14 mouse cellular contexts compared by ENCODE assay signal in genomic region chr8:104353186-104353585, GRCm38 (mm10). TPM values are rescaled to one million over a fixed set of nuclear protein-coding genes. Genes with fewer than 3 reads are reported as not detected.
DNase-seq lines count a peak whose midpoint lies in the region; ATAC-seq and TF ChIP-seq lines count a peak whose summit lies in the region.
"Had no signal": no experiment of that assay in that cellular context is flagged by ENCODE, and none has a peak within 500 bp of the region (broad histone marks: within the 10 kb centered on the region; RNA-seq: fewer than 3 reads in every experiment).

No protein-coding gene starts in this region.

- H3K36me3 ChIP-seq in hindbrain, postnatal 0 days (ENCODE audit: insufficient read depth, low read length): peaks cover 11% of the 10 kb centered on the region; the same call in 1 of the 2 replicates
- no peaks in the 10 kb centered on the region; the same call in none of the 2 replicates for H3K36me3 ChIP-seq in neural tube, embryonic 14.5 days (ENCODE audit: control insufficient read depth, insufficient read depth, low read length)

- WGBS in lung, adult 2 months: 61% methylated on average over 5 of the region's 5 CpGs
- WGBS in hindbrain, postnatal 0 days: 54% methylated on average over 5 of the region's 5 CpGs
- WGBS in neural tube, embryonic 14.5 days: 67% methylated on average over 5 of the region's 5 CpGs

- no peaks in the 10 kb centered on the region for H3K9me3 ChIP-seq in hindbrain, postnatal 0 days (ENCODE audit: low read length)
- H3K9me3 ChIP-seq in neural tube, embryonic 14.5 days (ENCODE audit: control insufficient read depth, low read length): no peaks in the 10 kb centered on the region
- H3K9me3 ChIP-seq: heart, embryonic 10.5 days had no signal

- peak; percentile 23 for DNase-seq in embryo, embryonic 10.5 days (ENCODE audit: low spot score)
- DNase-seq in embryo, embryonic 9.5 days (ENCODE audit: extremely low spot score): no peak
- no peak for DNase-seq in lung, adult 2 months
- no peak for DNase-seq in lung, postnatal 25 days (ENCODE audit: low spot score)
- peak; percentile 40 for DNase-seq in hindbrain, postnatal 0 days (ENCODE audit: low spot score)
- no peak for DNase-seq in adrenal gland, postnatal 10 days
- no peak for DNase-seq in urinary bladder, postnatal 14 days (ENCODE audit: low spot score)

- TF ChIP-seq POLR2A in lung, adult 2 months (IDR thresholded peaks at IDR 0.05; ENCODE audit: borderline replicate concordance, extremely low read depth, low read depth, low read length): no peak

- no peak overlapping the region for H3K27ac ChIP-seq in hindbrain, postnatal 0 days
- H3K27ac ChIP-seq in neural tube, embryonic 14.5 days (ENCODE audit: low read depth, low read length): no peak overlapping the region
- H3K27ac ChIP-seq: heart, embryonic 10.5 days had no signal

- no peaks in the 10 kb centered on the region for H3K27me3 ChIP-seq in hindbrain, postnatal 0 days (ENCODE audit: insufficient read depth, low read length)
- no peaks in the 10 kb centered on the region for H3K27me3 ChIP-seq in neural tube, embryonic 14.5 days (ENCODE audit: control insufficient read depth, insufficient read depth, low read length)

- no peak overlapping the region for H3K9ac ChIP-seq in hindbrain, postnatal 0 days (replicated peaks; ENCODE audit: low read length)
- no peak overlapping the region for H3K9ac ChIP-seq in neural tube, embryonic 14.5 days (replicated peaks; ENCODE audit: low read depth, low read length)

- no peak overlapping the region for H3K4me3 ChIP-seq in lung, adult 2 months (replicated peaks; ENCODE audit: extremely low read depth, low read depth, low read length)
- no peak overlapping the region for H3K4me3 ChIP-seq in hindbrain, postnatal 0 days (ENCODE audit: low read length)
- no peak overlapping the region for H3K4me3 ChIP-seq in neural tube, embryonic 14.5 days (ENCODE audit: low read depth, low read length)
- H3K4me3 ChIP-seq: erythroblast, embryonic 14.5 days; heart, embryonic 10.5 days had no signal

- H3K4me2 ChIP-seq in hindbrain, postnatal 0 days (ENCODE audit: low read depth, low read length): no peak overlapping the region
- H3K4me2 ChIP-seq in neural tube, embryonic 14.5 days (ENCODE audit: low read depth, low read length): no peak overlapping the region

- peak; percentile 37; the same call in 1 of the 2 replicates for TF ChIP-seq CTCF in lung, adult 2 months (IDR thresholded peaks at IDR 0.05; ENCODE audit: insufficient read depth, low read length)
- peak; percentile 64 for TF ChIP-seq CTCF in hindbrain, postnatal 0 days (IDR thresholded peaks at IDR 0.05; ENCODE audit: low read depth)

- no peaks in the 10 kb centered on the region for H3K4me1 ChIP-seq in lung, adult 2 months (ENCODE audit: control insufficient read depth, insufficient read depth, low read length)
- H3K4me1 ChIP-seq in hindbrain, postnatal 0 days (ENCODE audit: insufficient read depth, low read length): no peaks in the 10 kb centered on the region
- H3K4me1 ChIP-seq in neural tube, embryonic 14.5 days (ENCODE audit: control insufficient read depth, insufficient read depth, low read length): no peaks in the 10 kb centered on the region

- ATAC-seq in hindbrain, postnatal 0 days: peak; percentile 63; the same call in 1 of the 2 replicates
- peak; percentile 63; the same call in 1 of the 2 replicates for ATAC-seq in neural tube, embryonic 14.5 days (ENCODE audit: low read depth)

RNA-seq across cellular contexts. Expression of gene Cmtm3, which starts 14.0 kb away (rescaled TPM):
- 154 and 173 TPM in 2 replicates for polyA plus RNA-seq in lung, adult 2 months (2012; rRNA removed)
- 23.1 and 27.2 TPM in 2 replicates for total RNA-seq in hindbrain, postnatal 0 days (2014; rRNA removed)
- 41.9 and 42.6 TPM in 2 replicates for polyA plus RNA-seq in hindbrain, postnatal 0 days (2015; fragmentation: Nextera tagmentation; extraction: Ambion mirVana)
- 23.4 and 42.9 TPM in 2 replicates for polyA plus RNA-seq in neural tube, embryonic 14.5 days (2014; fragmentation: Nextera tagmentation; extraction: Ambion mirVana)
- 10 to 100 TPM; 64.5 to 68.2 TPM for total RNA-seq in adrenal gland, postnatal 10 days (2021)

RNA-seq across cellular contexts. Expression of gene Cmtm2b, which starts 31.2 kb away (rescaled TPM):
- not detected in 2 replicates for polyA plus RNA-seq in lung, adult 2 months (2012; rRNA removed)
- not detected in 2 replicates for total RNA-seq in hindbrain, postnatal 0 days (2014; rRNA removed)
- not detected in 2 replicates for polyA plus RNA-seq in hindbrain, postnatal 0 days (2015; fragmentation: Nextera tagmentation; extraction: Ambion mirVana)
- polyA plus RNA-seq in neural tube, embryonic 14.5 days (2014; fragmentation: Nextera tagmentation; extraction: Ambion mirVana): not detected in 2 replicates
- not detected for total RNA-seq in adrenal gland, postnatal 10 days (2021)
- total RNA-seq: neutrophil, adult 5-6 weeks had no signal
- polyA plus RNA-seq: C2C12; erythroblast, embryonic 14.5 days; heart, embryonic 10.5 days; large intestine, adult 2 months; liver, embryonic 16.5 days had no signal

RNA-seq across cellular contexts. Expression of gene Gm11020, which starts 31.8 kb away (rescaled TPM):
- polyA plus RNA-seq in lung, adult 2 months (2012; rRNA removed): not detected in 2 replicates
- not detected in 2 replicates for total RNA-seq in hindbrain, postnatal 0 days (2014; rRNA removed)
- not detected in 2 replicates for polyA plus RNA-seq in hindbrain, postnatal 0 days (2015; fragmentation: Nextera tagmentation; extraction: Ambion mirVana)
- polyA plus RNA-seq in neural tube, embryonic 14.5 days (2014; fragmentation: Nextera tagmentation; extraction: Ambion mirVana): not detected in 2 replicates
- not detected for total RNA-seq in adrenal gland, postnatal 10 days (2021)
- total RNA-seq: neutrophil, adult 5-6 weeks had no signal
- polyA plus RNA-seq: C2C12; erythroblast, embryonic 14.5 days; heart, embryonic 10.5 days; large intestine, adult 2 months; liver, embryonic 16.5 days had no signal

RNA-seq across cellular contexts. Expression of gene Cmtm4, which starts 42.4 kb away (rescaled TPM):
- 14.9 and 22.4 TPM in 2 replicates for polyA plus RNA-seq in lung, adult 2 months (2012; rRNA removed)
- 38.4 and 40.5 TPM in 2 replicates for total RNA-seq in hindbrain, postnatal 0 days (2014; rRNA removed)
- polyA plus RNA-seq in hindbrain, postnatal 0 days (2015; fragmentation: Nextera tagmentation; extraction: Ambion mirVana): 2.7 and 2.9 TPM in 2 replicates
- polyA plus RNA-seq in neural tube, embryonic 14.5 days (2014; fragmentation: Nextera tagmentation; extraction: Ambion mirVana): 2.9 and 3.9 TPM in 2 replicates
- total RNA-seq in adrenal gland, postnatal 10 days (2021): 10 to 100 TPM; 35.4 to 37.8 TPM

RNA-seq across cellular contexts. Expression of gene Cmtm1, which starts 43.2 kb away (rescaled TPM):
- polyA plus RNA-seq in lung, adult 2 months (2012; rRNA removed): not detected in 2 replicates
- total RNA-seq in hindbrain, postnatal 0 days (2014; rRNA removed): not detected in 2 replicates
- polyA plus RNA-seq in hindbrain, postnatal 0 days (2015; fragmentation: Nextera tagmentation; extraction: Ambion mirVana): not detected in 2 replicates
- not detected in 2 replicates for polyA plus RNA-seq in neural tube, embryonic 14.5 days (2014; fragmentation: Nextera tagmentation; extraction: Ambion mirVana)
- total RNA-seq in adrenal gland, postnatal 10 days (2021): under 1 TPM in 1 of 2 experiments, not detected in 1; 0.12 TPM
- total RNA-seq: neutrophil, adult 5-6 weeks had no signal
- polyA plus RNA-seq: C2C12; erythroblast, embryonic 14.5 days; heart, embryonic 10.5 days; large intestine, adult 2 months; liver, embryonic 16.5 days had no signal

Comparison
In these comparisons a context has a peak if more than half of its experiments do, and no peak if none do; other contexts are left out.
1. DNase-seq: peak in embryo, embryonic 10.5 days (single experiment) and hindbrain, postnatal 0 days (single experiment); none in embryo, embryonic 9.5 days (single experiment), lung, adult 2 months (single experiment), lung, postnatal 25 days (single experiment), adrenal gland, postnatal 10 days (single experiment) and urinary bladder, postnatal 14 days (single experiment).